Mouse (Mus musculus) spleen, adult 2 months (tissue): ENCODE data around the gene Abcb10.

Experiments
- CTCF ChIP-seq: fragments of 200-500 bp; IDR thresholded peaks from 2 replicates; pipeline ENCODE4 v1.5.1; 2011; ENCODE audit warnings: mild to moderate bottlenecking, inconsistent platforms; ENCODE audit not compliant: insufficient read depth, insufficient read length, insufficient replicate concordance; ENCODE audit errors: extremely low read depth
- POLR2A ChIP-seq: fragments of 200-500 bp; IDR thresholded peaks from 2 replicates; pipeline ENCODE4 v1.6.1; 2011; ENCODE audit warnings: low read depth, low read length, inconsistent platforms

DNA sequence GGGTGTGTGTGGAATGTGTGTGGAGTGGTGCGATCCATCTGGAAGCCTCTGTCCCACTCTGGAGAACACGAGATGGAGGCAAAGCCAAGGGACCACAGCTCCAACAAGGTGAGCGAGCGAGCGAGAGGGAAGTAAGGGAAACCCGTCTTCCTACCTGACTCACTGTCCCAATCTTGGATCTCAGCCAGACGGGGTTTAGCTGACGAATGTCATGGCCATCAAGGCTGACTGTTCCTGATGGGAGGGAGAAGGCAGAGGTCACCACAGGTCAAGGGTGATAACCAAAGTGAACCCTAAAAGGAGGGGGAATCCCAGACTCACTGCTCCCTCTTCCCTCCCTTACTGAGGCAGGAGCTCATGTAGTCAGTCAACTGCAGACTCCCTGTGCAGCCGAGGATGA, 22.9 kb downstream of the Abcb10 start:
- no peak for TF ChIP-seq POLR2A
- no peak for TF ChIP-seq CTCF
